Mouse (Mus musculus): ENCODE results near the gene Synrg.

GRCm38 (mm10) chr11:83932506-83933106 lies 31.6 kb upstream of the Synrg start:
- TF ChIP-seq CTCF (IDR thresholded peaks at IDR 0.05; ENCODE audit: low read depth), result no peak
- no peak for TF ChIP-seq EP300 (optimal IDR thresholded peaks at IDR 0.05)
